Comparison of ENCODE assay signal across 8 mouse cellular contexts in the genomic region with DNA sequence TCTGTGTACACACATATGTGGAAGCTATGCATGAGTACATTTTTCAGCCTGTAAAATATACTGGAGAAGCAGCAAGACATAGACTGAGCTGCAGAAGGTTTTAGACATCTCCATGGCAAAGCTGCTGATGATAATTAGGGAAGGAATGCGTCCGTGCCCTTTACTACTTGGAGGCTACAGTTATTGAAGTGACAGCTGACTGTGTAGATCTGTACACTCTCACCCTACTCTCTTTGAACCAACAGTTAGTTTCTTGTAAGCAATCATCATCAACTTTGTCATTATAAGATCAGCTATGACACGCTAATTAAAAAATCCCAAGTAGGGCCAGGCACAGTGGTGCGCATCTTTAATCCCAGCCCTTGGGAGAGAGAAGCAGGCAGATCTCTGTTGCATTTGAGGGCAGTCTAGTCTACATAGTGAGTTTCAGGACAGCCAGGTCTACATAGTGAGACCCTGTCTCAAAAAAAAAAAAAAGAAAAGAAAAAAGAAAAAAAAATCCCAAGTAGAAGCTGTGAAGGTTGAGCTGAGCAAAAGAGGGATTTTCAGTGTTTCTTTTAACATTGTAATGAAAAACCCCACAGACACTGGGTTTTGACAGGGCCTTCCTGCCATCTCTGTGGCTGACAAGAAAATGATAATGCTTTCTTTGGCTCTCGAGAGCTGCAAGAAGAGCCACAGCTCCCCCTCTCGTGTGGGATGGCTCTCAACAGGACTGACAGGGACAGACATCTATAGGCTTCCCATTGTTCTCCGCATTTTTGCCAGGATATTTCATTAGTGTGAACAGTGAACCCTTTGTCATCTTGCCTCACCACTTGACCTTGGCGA. TPM values are rescaled to one million over a fixed set of nuclear protein-coding genes. Genes with fewer than 3 reads are reported as not detected.
DNase-seq lines count a peak whose midpoint lies in the region; ATAC-seq and TF ChIP-seq lines count a peak whose summit lies in the region.

No protein-coding gene starts in this region.

- no peaks in the 10 kb centered on the region for H3K27me3 ChIP-seq in cerebellum, adult 2 months (ENCODE audit: control insufficient read depth, insufficient read depth, low read length)
- H3K27me3 ChIP-seq in lung, embryonic 16.5 days (ENCODE audit: control insufficient read depth, insufficient read depth, low read depth, low read length), result no peaks in the 10 kb centered on the region
- no peaks in the 10 kb centered on the region for H3K27me3 ChIP-seq in hindbrain, embryonic 13.5 days
- H3K27me3 ChIP-seq in neural tube, embryonic 13.5 days, result no peaks in the 10 kb centered on the region

- DNase-seq in cerebellum, adult 2 months, result peak in 1 of 2 experiments; percentile 42
- DNase-seq in cerebellum, adult 8-10 months, result no peak
- DNase-seq in lung, adult 18-20 months, result no peak
- DNase-seq in ovary, adult 18-20 months (ENCODE audit: low spot score), result no peak
- no peak for DNase-seq in ovary, postnatal 10 days (ENCODE audit: low spot score)

- peaks cover 7% of the 10 kb centered on the region; the same call in 1 of the 2 replicates for H3K4me1 ChIP-seq in cerebellum, adult 2 months (ENCODE audit: control insufficient read depth, insufficient read depth, low read length)
- peaks cover 8% of the 10 kb centered on the region; the same call in 1 of the 2 replicates for H3K4me1 ChIP-seq in lung, embryonic 16.5 days (replicated peaks; ENCODE audit: control insufficient read depth, insufficient read depth, low read length)
- H3K4me1 ChIP-seq in hindbrain, embryonic 13.5 days (replicated peaks), result peaks cover 29% of the 10 kb centered on the region
- peaks cover 33% of the 10 kb centered on the region for H3K4me1 ChIP-seq in neural tube, embryonic 13.5 days (replicated peaks)

- H3K4me3 ChIP-seq in cerebellum, adult 2 months (replicated peaks; ENCODE audit: insufficient read depth, low read depth, low read length), result no peak overlapping the region
- no peak overlapping the region for H3K4me3 ChIP-seq in lung, embryonic 16.5 days (ENCODE audit: low read length)
- H3K4me3 ChIP-seq in hindbrain, embryonic 13.5 days, result no peak overlapping the region
- no peak overlapping the region for H3K4me3 ChIP-seq in neural tube, embryonic 13.5 days

- TF ChIP-seq POLR2A in cerebellum, adult 2 months (IDR thresholded peaks at IDR 0.05; ENCODE audit: borderline replicate concordance, insufficient read depth, low read length), result no peak

- ATAC-seq in lung, embryonic 16.5 days (ENCODE audit: low read depth), result no peak
- peak; percentile 41; the same call in 1 of the 2 replicates for ATAC-seq in hindbrain, embryonic 13.5 days (ENCODE audit: low FRiP score)
- peak; percentile 66; the same call in 1 of the 2 replicates for ATAC-seq in neural tube, embryonic 13.5 days (ENCODE audit: low read depth)

- no peak overlapping the region for H3K9ac ChIP-seq in lung, embryonic 16.5 days (ENCODE audit: low read length)
- H3K9ac ChIP-seq in hindbrain, embryonic 13.5 days, result peak overlapping the region; percentile 56
- peak overlapping the region; percentile 18 for H3K9ac ChIP-seq in neural tube, embryonic 13.5 days

- WGBS in cerebellum, adult 2 months, result 61% methylated on average over 8 of the region's 8 CpGs
- WGBS in lung, embryonic 16.5 days, result 47% methylated on average over 8 of the region's 8 CpGs
- 29% methylated on average over 8 of the region's 8 CpGs for WGBS in hindbrain, embryonic 13.5 days
- 41% methylated on average over 8 of the region's 8 CpGs for WGBS in neural tube, embryonic 13.5 days

- H3K27ac ChIP-seq in cerebellum, adult 2 months (ENCODE audit: insufficient read depth, low read length), result peak overlapping the region; percentile 31; the same call in 1 of the 2 replicates
- peak overlapping the region; percentile 17; the same call in 1 of the 2 replicates for H3K27ac ChIP-seq in lung, embryonic 16.5 days (ENCODE audit: low read length)
- H3K27ac ChIP-seq in hindbrain, embryonic 13.5 days, result peak overlapping the region; percentile 89
- peak overlapping the region; percentile 76 for H3K27ac ChIP-seq in neural tube, embryonic 13.5 days (replicated peaks)

- H3K36me3 ChIP-seq in lung, embryonic 16.5 days (ENCODE audit: control insufficient read depth, insufficient read depth, low read length), result peaks cover 4% of the 10 kb centered on the region; the same call in 1 of the 2 replicates
- peaks cover 34% of the 10 kb centered on the region for H3K36me3 ChIP-seq in hindbrain, embryonic 13.5 days
- peaks cover 45% of the 10 kb centered on the region for H3K36me3 ChIP-seq in neural tube, embryonic 13.5 days

- peak; percentile 37; the same call in 1 of the 2 replicates for TF ChIP-seq CTCF in cerebellum, adult 2 months (IDR thresholded peaks at IDR 0.05; ENCODE audit: borderline replicate concordance, insufficient read depth, low read depth, low read length)

- no peaks in the 10 kb centered on the region for H3K9me3 ChIP-seq in lung, embryonic 16.5 days (ENCODE audit: control insufficient read depth, low read length)
- no peaks in the 10 kb centered on the region for H3K9me3 ChIP-seq in hindbrain, embryonic 13.5 days
- no peaks in the 10 kb centered on the region for H3K9me3 ChIP-seq in neural tube, embryonic 13.5 days

- H3K4me2 ChIP-seq in lung, embryonic 16.5 days (ENCODE audit: low read depth, low read length), result no peak overlapping the region
- peak overlapping the region; percentile 32 for H3K4me2 ChIP-seq in hindbrain, embryonic 13.5 days
- H3K4me2 ChIP-seq in neural tube, embryonic 13.5 days, result 0 out of 2 replicates have a peak overlapping the region, but pooled peaks have one; percentile 1

RNA-seq across cellular contexts. Expression of a gene that starts 41.6 kb away (rescaled TPM):
- polyA plus RNA-seq in cerebellum, adult 2 months (2012; rRNA removed), result not detected in 2 replicates
- polyA plus RNA-seq in lung, embryonic 16.5 days (2015; fragmentation: Nextera tagmentation; extraction: Ambion mirVana), result not detected in 2 replicates
- polyA plus RNA-seq in hindbrain, embryonic 13.5 days (2015; fragmentation: Nextera tagmentation; extraction: Ambion mirVana), result 0.12 TPM in 1 of 2 replicates, not detected in the other
- polyA plus RNA-seq in neural tube, embryonic 13.5 days (2015; fragmentation: Nextera tagmentation; extraction: Ambion mirVana), result not detected in 2 replicates

RNA-seq across cellular contexts. Expression of a gene that starts 54.3 kb away (rescaled TPM):
- polyA plus RNA-seq in cerebellum, adult 2 months (2012; rRNA removed), result 5.9 and 7.7 TPM in 2 replicates
- 47.0 and 50.4 TPM in 2 replicates for polyA plus RNA-seq in lung, embryonic 16.5 days (2015; fragmentation: Nextera tagmentation; extraction: Ambion mirVana)
- 53.4 and 53.5 TPM in 2 replicates for polyA plus RNA-seq in hindbrain, embryonic 13.5 days (2015; fragmentation: Nextera tagmentation; extraction: Ambion mirVana)
- 39.7 and 58.5 TPM in 2 replicates for polyA plus RNA-seq in neural tube, embryonic 13.5 days (2015; fragmentation: Nextera tagmentation; extraction: Ambion mirVana)

Comparison
In these comparisons a context has a peak if more than half of its experiments do, and no peak if none do; other contexts are left out.
1. H3K27ac ChIP-seq: peak in every context shown above with its lines; median percentile 89 in hindbrain, embryonic 13.5 days; 76 in neural tube, embryonic 13.5 days; 31 in cerebellum, adult 2 months; 17 in lung, embryonic 16.5 days.